Mouse (Mus musculus) cerebellum, postnatal 36 days (tissue): ENCODE data around the gene Pdzd3.
A peak's percentile ranks its signal among the peaks of the same experiment; 100 is the strongest.
"Not testable (repeated sequence)": the region's sequence is repeated elsewhere in the genome, so short reads cannot be mapped to it uniquely, and the experiment has no call there.

Experiments used
- DNase-seq, 2 experiments: peaks; one replicate each; pipeline ENCODE4 v3.0.0; 2021 to 2022; ENCODE audit warnings: mixed read lengths in 2 of 2

Pdzd3 gene

GRCm38 (mm10) chr9:44251314-44251713, at the start of gene Pdzd3:
Pdzd3 (minus strand) TSS chr9:44251471.
- no peak for DNase-seq

- not testable (repeated sequence) for DNase-seq
These were observed 48.7 kb upstream of the Pdzd3 start for GRCm38 (mm10) chr9:44300001-44300400.

GRCm38 (mm10) chr9:44292490-44292889, 41.2 kb upstream of the Pdzd3 start:
- DNase-seq = peak; percentile 57 to 60

GRCm38 (mm10) chr9:44288959-44289291, 37.7 kb upstream of the Pdzd3 start:
- peak in 1 of 2 experiments; percentile 34 for DNase-seq

GRCm38 (mm10) chr9:44288076-44288958, 37.0 kb upstream of the Pdzd3 start, which contains the start of gene Abcg4:
Abcg4 (minus strand) TSS chr9:44288615.
- peak; percentile 65 to 69 for DNase-seq

- peak; percentile 43 to 48 for DNase-seq
These were observed 36.3 kb upstream of the Pdzd3 start for GRCm38 (mm10) chr9:44287401-44288075.

- peak in 1 of 2 experiments; percentile 40 for DNase-seq
These were observed 35.7 kb upstream of the Pdzd3 start for GRCm38 (mm10) chr9:44287003-44287400.

- no peak for DNase-seq
These were observed 35.1 kb upstream of the Pdzd3 start for GRCm38 (mm10) chr9:44286256-44286850.

- no peak for DNase-seq
These were observed 31.9 kb upstream of the Pdzd3 start for GRCm38 (mm10) chr9:44283183-44283582.

GRCm38 (mm10) chr9:44269973-44270372, 18.7 kb upstream of the Pdzd3 start:
- no peak for DNase-seq

GRCm38 (mm10) chr9:44269077-44269476, 17.8 kb upstream of the Pdzd3 start:
- DNase-seq = peak; percentile 44 to 59

- DNase-seq = no peak
These were observed 17.2 kb upstream of the Pdzd3 start, which contains the start of gene Nlrx1 for GRCm38 (mm10) chr9:44268432-44268831. Nlrx1 (minus strand) TSS chr9:44268599.

- peak; percentile 78 to 87 for DNase-seq
These were observed 16.7 kb upstream of the Pdzd3 start for GRCm38 (mm10) chr9:44268027-44268360.

- peak in 1 of 2 experiments; percentile 17 for DNase-seq
These were observed 16.2 kb upstream of the Pdzd3 start for GRCm38 (mm10) chr9:44267319-44268026.

GRCm38 (mm10) chr9:44266478-44267226, 15.4 kb upstream of the Pdzd3 start:
- DNase-seq = no peak

GRCm38 (mm10) chr9:44261388-44261787, 10.1 kb upstream of the Pdzd3 start:
- no peak for DNase-seq

- no peak for DNase-seq
These were observed 7.7 kb upstream of the Pdzd3 start for GRCm38 (mm10) chr9:44259014-44259413.

- no peak for DNase-seq
These were observed 4.9 kb upstream of the Pdzd3 start for GRCm38 (mm10) chr9:44256213-44256612.

- no peak for DNase-seq
These were observed 3.9 kb upstream of the Pdzd3 start for GRCm38 (mm10) chr9:44255136-44255521.

- no peak for DNase-seq
These were observed 3.4 kb upstream of the Pdzd3 start for GRCm38 (mm10) chr9:44254508-44255135.

GRCm38 (mm10) chr9:44253441-44253840, 2.2 kb upstream of the Pdzd3 start:
- DNase-seq = no peak

- DNase-seq = no peak
These were observed 826 bp downstream of the Pdzd3 start for GRCm38 (mm10) chr9:44250445-44250844.
